Mouse (Mus musculus): ENCODE data around the gene Gstm2. TPM values are rescaled to one million over a fixed set of nuclear protein-coding genes. Genes with fewer than 3 reads are reported as not detected.
"Not testable (repeated sequence)": the region's sequence is repeated elsewhere in the genome, so short reads cannot be mapped to it uniquely, and the experiment has no call there.

The Gstm2 gene
- polyA plus RNA-seq, 1 experiment = not detected

DNA sequence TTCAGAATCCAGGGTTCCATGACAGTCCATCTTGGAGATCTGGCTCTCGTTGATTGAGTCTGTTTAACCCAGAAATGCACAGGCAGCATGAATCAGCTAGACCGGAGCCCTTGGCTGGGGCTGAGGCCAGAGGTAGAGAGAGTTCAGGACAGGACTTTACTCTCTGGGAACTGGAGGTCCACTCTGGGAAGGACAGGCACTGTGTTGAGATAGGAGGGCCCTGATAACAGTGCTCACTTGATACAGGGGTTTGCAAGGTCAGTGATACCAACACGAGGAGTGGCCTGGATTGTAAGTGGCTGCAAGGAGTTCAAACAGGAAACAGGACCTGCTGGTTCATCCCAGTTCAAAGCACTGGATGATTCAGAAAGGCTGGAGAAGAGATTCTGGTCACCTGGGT, 8.6 kb downstream of the Gstm2 start:
- Histone ChIP-seq H3K36me3 (ENCODE audit: control insufficient read depth) (no peaks in the 10 kb centered on the region), H3K4me3 (replicated peaks) (no peak overlapping the region), H3K9me3 (ENCODE audit: control insufficient read depth, low read length) (no peaks in the 10 kb centered on the region), H3K27me3 (ENCODE audit: control insufficient read depth) (no peaks in the 10 kb centered on the region), H3K4me1 (ENCODE audit: control insufficient read depth) (no peaks in the 10 kb centered on the region)
- no peak for TF ChIP-seq TAL1 (IDR thresholded peaks at IDR 0.05; ENCODE audit: low read length)
- TF ChIP-seq GATA1 (IDR thresholded peaks at IDR 0.05; ENCODE audit: low read length) = no peak

DNA sequence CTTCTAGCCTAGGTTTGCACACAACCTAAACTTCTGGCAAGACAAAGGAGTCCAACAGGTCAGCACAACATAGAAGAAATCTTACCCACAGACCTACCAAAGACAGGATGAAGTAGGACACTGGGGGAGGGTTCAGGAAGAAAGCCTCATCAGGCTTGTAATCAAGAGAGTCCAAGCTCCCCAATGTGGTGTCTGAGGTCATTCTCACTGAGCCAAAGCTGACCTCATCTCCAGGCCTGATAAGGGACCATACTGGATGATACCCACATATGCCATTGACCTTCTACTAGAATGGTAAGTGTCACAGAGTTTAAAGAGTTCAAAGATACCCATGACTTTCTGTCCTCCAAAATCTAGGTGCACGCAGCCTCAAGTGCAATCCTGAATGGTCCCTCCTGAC, 12.0 kb downstream of the Gstm2 start:
- H3K9me3 ChIP-seq (ENCODE audit: control insufficient read depth, low read length) = no peaks in the 10 kb centered on the region
- no peaks in the 10 kb centered on the region for H3K36me3 ChIP-seq (ENCODE audit: control insufficient read depth)
- no peak for TF ChIP-seq GATA1 (IDR thresholded peaks at IDR 0.05; ENCODE audit: low read length)
- no peak overlapping the region for H3K4me3 ChIP-seq (replicated peaks)
- H3K27me3 ChIP-seq (ENCODE audit: control insufficient read depth) = no peaks in the 10 kb centered on the region
- H3K4me1 ChIP-seq (ENCODE audit: control insufficient read depth) = no peaks in the 10 kb centered on the region

DNA sequence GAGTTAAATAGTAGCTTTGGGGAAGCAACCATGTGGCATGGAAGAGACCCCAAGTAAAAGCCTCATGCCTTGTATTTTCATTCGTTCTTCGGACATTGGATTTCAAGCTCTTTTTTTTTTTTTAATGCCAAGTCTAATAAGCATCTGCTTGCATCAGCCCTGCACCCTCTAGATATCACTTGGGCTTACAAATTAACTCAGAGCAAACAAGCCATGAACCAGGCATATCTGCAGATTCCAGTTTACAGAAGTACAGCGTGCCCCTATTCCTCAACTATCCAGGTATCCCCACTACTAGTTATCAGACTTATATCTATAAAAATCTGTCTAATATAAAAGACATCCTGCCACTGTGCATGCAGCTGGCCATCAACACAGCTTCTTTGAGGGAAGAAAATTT, 14.2 kb downstream of the Gstm2 start:
- Histone ChIP-seq H3K36me3 (ENCODE audit: control insufficient read depth) (no peaks in the 10 kb centered on the region), H3K4me3 (replicated peaks) (no peak overlapping the region)

DNA sequence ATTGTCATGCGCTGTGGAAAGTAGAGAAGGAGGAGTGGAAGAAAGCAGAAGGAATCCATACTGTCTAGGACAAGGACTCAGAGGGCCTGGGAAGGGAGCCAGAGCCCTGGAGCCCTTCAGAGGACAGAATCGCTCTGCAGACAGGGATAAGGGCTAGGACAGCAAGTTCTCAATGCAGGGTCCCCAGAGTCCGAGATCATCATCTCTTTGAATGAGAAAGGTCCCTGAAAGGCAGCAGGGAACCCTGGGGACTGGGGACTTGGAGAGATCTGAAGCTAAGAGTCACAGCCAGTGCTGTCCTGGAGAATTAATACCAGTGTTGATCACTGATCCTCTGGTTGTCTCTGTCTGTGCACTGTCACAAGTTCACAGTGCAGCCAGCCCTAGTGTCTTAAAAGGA, 15.2 kb downstream of the Gstm2 start:
- H3K36me3 ChIP-seq (ENCODE audit: control insufficient read depth); H3K4me1 ChIP-seq (ENCODE audit: control insufficient read depth); H3K9me3 ChIP-seq (ENCODE audit: control insufficient read depth, low read length); H3K27me3 ChIP-seq (ENCODE audit: control insufficient read depth); H3K4me3 ChIP-seq (replicated peaks): not testable (repeated sequence)

More for the DNA sequence above, 14.2 kb downstream of the Gstm2 start:
- TF ChIP-seq GATA1 (IDR thresholded peaks at IDR 0.05; ENCODE audit: low read length) (no peak), TAL1 (IDR thresholded peaks at IDR 0.05; ENCODE audit: low read length) (no peak)
- Histone ChIP-seq H3K9me3 (ENCODE audit: control insufficient read depth, low read length) (no peaks in the 10 kb centered on the region), H3K27me3 (ENCODE audit: control insufficient read depth) (no peaks in the 10 kb centered on the region), H3K4me1 (ENCODE audit: control insufficient read depth) (no peaks in the 10 kb centered on the region)

DNA sequence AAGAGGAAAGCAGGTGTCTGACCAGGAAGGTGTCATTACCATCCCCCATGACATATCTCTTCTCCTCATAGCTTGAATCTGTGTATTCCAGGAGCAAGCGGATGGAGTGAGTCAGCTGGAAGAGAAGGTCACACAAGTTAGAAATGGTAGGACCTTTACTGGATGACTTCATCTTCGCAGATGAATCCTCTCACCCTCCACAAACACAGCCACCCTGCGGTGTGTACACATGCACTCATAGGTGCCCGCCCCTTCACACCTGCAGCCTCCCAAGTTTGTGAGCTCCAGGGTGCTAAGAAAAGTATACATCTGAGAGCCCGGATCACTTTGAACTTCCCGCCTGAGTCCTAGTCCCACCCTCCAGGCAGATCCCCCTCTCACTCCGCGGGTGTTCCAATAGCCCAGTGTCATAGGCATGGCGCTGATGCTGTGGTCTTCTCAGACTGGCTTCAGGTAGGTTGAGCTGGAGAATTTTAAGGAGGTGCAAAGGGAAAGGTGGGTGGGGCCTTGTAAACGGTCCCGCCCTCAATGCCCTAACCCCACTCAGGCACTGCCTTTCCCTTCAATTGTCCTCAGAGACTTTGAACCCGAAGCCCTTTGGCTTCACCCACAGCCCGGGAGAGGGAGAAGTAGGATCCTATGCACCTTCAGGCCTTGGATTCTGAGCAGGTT, 17.4 kb downstream of the Gstm2 start, which contains the start of gene Gstm3:
Gene Gstm3 (minus strand): TSS at position 560 of the 672 bp plus-strand sequence.
- H3K4me3 ChIP-seq (replicated peaks) = no peak within 1 kb of the TSS
- no peak for TF ChIP-seq TAL1 (IDR thresholded peaks at IDR 0.05; ENCODE audit: low read length)
- no peak for TF ChIP-seq GATA1 (IDR thresholded peaks at IDR 0.05; ENCODE audit: low read length)
- H3K9me3 ChIP-seq (ENCODE audit: control insufficient read depth, low read length) = no peaks in the 10 kb centered on the region
- H3K27me3 ChIP-seq (ENCODE audit: control insufficient read depth) = no peaks in the 10 kb centered on the region
- peaks cover 13% of the 10 kb centered on the region for H3K4me1 ChIP-seq (ENCODE audit: control insufficient read depth)
- no peaks in the 10 kb centered on the region for H3K36me3 ChIP-seq (ENCODE audit: control insufficient read depth)

DNA sequence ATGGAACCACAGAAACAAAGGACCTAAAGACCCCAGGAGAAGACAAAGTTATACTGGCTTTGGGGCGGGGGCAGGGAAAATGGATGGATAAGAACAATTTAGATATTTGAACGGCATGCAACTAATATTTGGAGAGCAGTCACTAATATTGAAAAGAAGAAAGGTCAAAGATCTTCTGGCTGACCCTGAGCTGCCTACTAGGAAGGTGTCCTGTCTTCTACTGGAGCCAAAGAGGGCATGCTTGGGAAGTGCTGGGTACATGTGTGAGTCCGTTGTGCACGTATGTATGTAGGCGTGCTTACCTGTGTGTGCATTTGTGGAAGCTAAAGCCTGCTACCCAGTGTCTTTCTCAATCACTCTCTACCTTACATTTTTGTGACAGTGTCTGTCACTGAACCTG, 19.6 kb downstream of the Gstm2 start:
- no peaks in the 10 kb centered on the region for H3K9me3 ChIP-seq (ENCODE audit: control insufficient read depth, low read length)
- no peaks in the 10 kb centered on the region for H3K36me3 ChIP-seq (ENCODE audit: control insufficient read depth)
- H3K4me1 ChIP-seq (ENCODE audit: control insufficient read depth) = peaks cover 15% of the 10 kb centered on the region
- no peak for TF ChIP-seq TAL1 (IDR thresholded peaks at IDR 0.05; ENCODE audit: low read length)
- no peak for TF ChIP-seq GATA1 (IDR thresholded peaks at IDR 0.05; ENCODE audit: low read length)
- no peaks in the 10 kb centered on the region for H3K27me3 ChIP-seq (ENCODE audit: control insufficient read depth)
- no peak overlapping the region for H3K4me3 ChIP-seq (replicated peaks)

DNA sequence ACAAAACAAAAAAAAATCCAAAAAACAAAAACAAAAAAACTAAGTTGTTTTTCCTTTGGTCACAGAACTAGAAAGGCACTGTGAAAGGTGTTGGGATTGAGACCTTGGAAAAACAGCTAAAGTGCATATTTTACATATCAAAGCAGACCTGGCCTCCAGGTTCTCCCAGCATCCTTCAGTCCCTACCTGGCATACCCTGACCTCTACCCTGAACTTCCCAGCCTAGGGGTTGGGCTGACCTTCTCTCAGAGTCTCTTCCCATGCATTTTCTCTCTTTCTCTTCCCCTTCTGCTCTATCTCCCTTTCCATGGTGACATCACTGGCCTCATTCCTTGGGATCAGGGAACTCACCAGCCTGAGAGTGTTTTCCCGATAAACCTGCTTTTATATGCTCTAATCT, 20.7 kb downstream of the Gstm2 start:
- H3K27me3 ChIP-seq (ENCODE audit: control insufficient read depth) = no peaks in the 10 kb centered on the region
- TF ChIP-seq TAL1 (IDR thresholded peaks at IDR 0.05; ENCODE audit: low read length) (no peak), GATA1 (IDR thresholded peaks at IDR 0.05; ENCODE audit: low read length) (no peak)
- no peak overlapping the region for H3K4me3 ChIP-seq (replicated peaks)
- H3K4me1 ChIP-seq (ENCODE audit: control insufficient read depth) = peaks cover 15% of the 10 kb centered on the region
- no peaks in the 10 kb centered on the region for H3K36me3 ChIP-seq (ENCODE audit: control insufficient read depth)
- no peaks in the 10 kb centered on the region for H3K9me3 ChIP-seq (ENCODE audit: control insufficient read depth, low read length)

DNA sequence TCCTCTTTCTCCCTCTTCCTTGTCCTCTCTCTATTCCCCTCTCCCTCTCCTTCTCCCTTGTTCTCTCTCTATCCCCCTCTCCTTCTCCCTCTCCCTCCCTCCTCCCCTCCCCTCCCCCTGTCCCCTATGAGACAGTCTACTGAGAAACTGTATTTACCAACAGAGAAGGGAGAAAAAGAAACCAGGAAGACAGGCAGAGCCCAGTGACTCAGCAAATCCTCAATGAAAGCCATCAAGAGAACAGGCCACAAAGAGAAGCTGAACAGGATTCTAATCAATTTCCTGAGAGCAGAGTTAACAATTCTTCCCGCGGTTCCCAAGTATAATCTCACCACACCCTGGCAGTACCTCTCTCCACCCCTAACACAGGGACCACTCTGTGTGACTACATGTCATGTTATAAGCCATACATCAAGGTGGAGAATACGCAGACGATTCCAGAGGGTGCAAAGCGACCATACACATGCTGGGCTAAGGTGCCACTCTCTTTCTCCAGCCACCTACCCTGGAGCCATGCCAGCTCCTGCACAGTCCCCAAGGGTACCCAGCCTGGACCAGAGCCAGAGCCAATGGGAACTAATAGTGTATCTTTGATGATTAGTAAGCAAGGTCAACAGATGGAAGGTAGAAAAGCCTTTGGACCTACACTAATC, 21.5 kb downstream of the Gstm2 start:
- H3K4me1 ChIP-seq (ENCODE audit: control insufficient read depth) = peaks cover 15% of the 10 kb centered on the region
- no peaks in the 10 kb centered on the region for H3K9me3 ChIP-seq (ENCODE audit: control insufficient read depth, low read length)
- no peak overlapping the region for H3K4me3 ChIP-seq (replicated peaks)
- peaks cover 2% of the 10 kb centered on the region; the same call in 1 of the 2 replicates for H3K27me3 ChIP-seq (ENCODE audit: control insufficient read depth)
- TF ChIP-seq GATA1 (IDR thresholded peaks at IDR 0.05; ENCODE audit: low read length) = no peak
- TF ChIP-seq TAL1 (IDR thresholded peaks at IDR 0.05; ENCODE audit: low read length) = no peak
- no peaks in the 10 kb centered on the region for H3K36me3 ChIP-seq (ENCODE audit: control insufficient read depth)

DNA sequence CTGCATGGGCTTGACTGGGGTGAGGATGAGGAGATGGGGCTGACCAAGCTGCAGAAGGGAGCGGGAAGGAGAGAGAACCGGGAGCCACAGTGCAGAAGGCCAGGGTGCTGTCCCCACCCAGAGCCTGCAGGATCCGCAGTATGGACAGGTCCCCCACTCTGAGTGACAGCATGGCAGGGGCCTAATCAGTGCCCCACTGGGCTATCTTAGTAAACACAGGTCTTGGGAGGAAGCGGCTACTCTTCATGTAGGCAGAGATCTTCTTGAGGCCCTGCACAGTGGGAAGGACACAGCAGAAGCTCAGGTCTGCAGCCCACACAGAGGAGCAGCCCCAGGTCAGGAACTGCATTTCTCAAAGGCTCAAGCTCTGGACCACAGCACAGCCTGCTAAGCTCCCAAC, 22.2 kb downstream of the Gstm2 start:
- H3K27me3 ChIP-seq (ENCODE audit: control insufficient read depth) = peaks cover 2% of the 10 kb centered on the region; the same call in 1 of the 2 replicates
- H3K4me1 ChIP-seq (ENCODE audit: control insufficient read depth) = peaks cover 15% of the 10 kb centered on the region
- H3K36me3 ChIP-seq (ENCODE audit: control insufficient read depth) = no peaks in the 10 kb centered on the region
- no peaks in the 10 kb centered on the region for H3K9me3 ChIP-seq (ENCODE audit: control insufficient read depth, low read length)
- no peak overlapping the region for H3K4me3 ChIP-seq (replicated peaks)
- TF ChIP-seq TAL1 (IDR thresholded peaks at IDR 0.05; ENCODE audit: low read length) = no peak
- no peak for TF ChIP-seq GATA1 (IDR thresholded peaks at IDR 0.05; ENCODE audit: low read length)

DNA sequence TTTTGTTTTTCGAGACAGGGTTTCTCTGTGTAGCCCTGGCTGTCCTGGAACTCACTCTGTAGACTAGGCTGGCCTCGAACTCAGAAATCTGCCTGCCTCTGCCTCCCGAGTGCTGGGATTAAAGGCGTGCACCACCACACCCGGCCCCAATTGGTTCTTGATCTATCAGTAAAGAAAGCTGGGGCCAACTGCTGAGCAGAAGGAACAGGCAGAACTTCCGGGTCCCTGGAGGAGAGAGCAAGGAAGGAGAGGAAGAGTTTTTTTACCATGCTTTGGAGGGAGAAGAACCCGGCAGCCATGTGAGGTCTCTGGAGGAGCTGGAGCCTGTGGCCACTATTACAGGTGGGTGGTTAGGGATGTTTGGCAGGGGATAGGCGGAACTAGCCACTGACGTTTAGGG, 31.0 kb downstream of the Gstm2 start:
- H3K36me3 ChIP-seq (ENCODE audit: control insufficient read depth); H3K4me3 ChIP-seq (replicated peaks); H3K27me3 ChIP-seq (ENCODE audit: control insufficient read depth); H3K9me3 ChIP-seq (ENCODE audit: control insufficient read depth, low read length); H3K4me1 ChIP-seq (ENCODE audit: control insufficient read depth): not testable (repeated sequence)
